Mouse (Mus musculus) urinary bladder, postnatal 25 days (tissue): ENCODE data around the gene Zfp953.
"Not testable (repeated sequence)": the region's sequence is repeated elsewhere in the genome, so short reads cannot be mapped to it uniquely, and the experiment has no call there.

Source experiments
- DNase-seq: peaks from one replicate; pipeline ENCODE4 v3.0.0; 2022; ENCODE audit warnings: low spot score

Zfp953 gene

GRCm38 (mm10) chr13:67360131-67360744 is at the start of gene Zfp953, which contains the start of gene Gm28044:
Gene Zfp953, minus strand, starts transcription at chr13:67360605.
Gene Gm28044, minus strand, starts transcription at chr13:67360536.
- DNase-seq: peak; percentile 85

GRCm38 (mm10) chr13:67399183-67399903 is 38.9 kb upstream of the Zfp953 start, which contains the start of gene Zfp429:
Gene Zfp429, minus strand, starts transcription at chr13:67399819.
- peak; percentile 55 for DNase-seq

- DNase-seq: not testable (repeated sequence)
Measured at GRCm38 (mm10) chr13:67376255-67376654, 15.8 kb upstream of the Zfp953 start.

- peak; percentile 46 for DNase-seq
Measured at GRCm38 (mm10) chr13:67375050-67375911, 14.9 kb upstream of the Zfp953 start, which contains the start of the genes Gm28041 and Zfp456. Gene Gm28041, minus strand, starts transcription at chr13:67375733. Gene Zfp456, minus strand, starts transcription at chr13:67375810.

- DNase-seq: no peak
Measured at GRCm38 (mm10) chr13:67351854-67352253, 8.6 kb downstream of the Zfp953 start.

GRCm38 (mm10) chr13:67343422-67343821 is 17.0 kb downstream of the Zfp953 start:
- no peak for DNase-seq

GRCm38 (mm10) chr13:67332877-67333276 is 27.5 kb downstream of the Zfp953 start:
- DNase-seq: no peak

GRCm38 (mm10) chr13:67332019-67332724 is 28.2 kb downstream of the Zfp953 start, which contains the start of gene Zfp595:
Gene Zfp595, minus strand, starts transcription at chr13:67332570.
- DNase-seq: peak; percentile 71

GRCm38 (mm10) chr13:67306718-67307117 is 53.7 kb downstream of the Zfp953 start:
- DNase-seq: no peak

- peak; percentile 80 for DNase-seq
Measured at GRCm38 (mm10) chr13:67305822-67306672, 54.4 kb downstream of the Zfp953 start, which contains the start of gene Zfp457. Gene Zfp457, minus strand, starts transcription at chr13:67306485.
